Mouse (Mus musculus): Measurements from ENCODE around the gene 9230102O04Rik. TPM values are rescaled to one million over a fixed set of nuclear protein-coding genes. Genes with fewer than 3 reads are reported as not detected.

9230102O04Rik gene
- polyA plus RNA-seq, 1 experiment from 2014 or later, result 3.5 TPM

GRCm38 (mm10) chr2:9876621-9877325, 12.6 kb downstream of the 9230102O04Rik start:
- Histone ChIP-seq H3K4me3 (peak overlapping the region; percentile 42), H3K27me3 (peaks cover 82% of the 10 kb centered on the region), H3K9ac (peak overlapping the region; percentile 46), H3K4me1 (peaks cover 24% of the 10 kb centered on the region), H3K27ac (peak overlapping the region; percentile 69), H3K9me3 (replicated peaks) (no peaks in the 10 kb centered on the region), H3K4me2 (replicated peaks) (peak overlapping the region; percentile 77), H3K36me3 (no peaks in the 10 kb centered on the region)
- ATAC-seq (ENCODE audit: low FRiP score), result no peak
- 1% methylated on average over 31 of the region's 31 CpGs for WGBS

- peaks cover 82% of the 10 kb centered on the region for H3K27me3 ChIP-seq
- no peak for ATAC-seq (ENCODE audit: low FRiP score)
- H3K9me3 ChIP-seq (replicated peaks), result no peaks in the 10 kb centered on the region
- peak overlapping the region; percentile 37; the same call in 1 of the 2 replicates for H3K4me2 ChIP-seq (replicated peaks)
- no peak overlapping the region; the same call in 1 of the 2 replicates for H3K9ac ChIP-seq
- 0 out of 2 replicates have a peak overlapping the region, but pooled peaks have one; percentile 69 for H3K27ac ChIP-seq
- peaks cover 16% of the 10 kb centered on the region for H3K4me1 ChIP-seq
- WGBS, result 4% methylated on average over 12 of the region's 12 CpGs
- H3K36me3 ChIP-seq, result no peaks in the 10 kb centered on the region
- H3K4me3 ChIP-seq, result peak overlapping the region; percentile 42
These were observed 13.5 kb downstream of the 9230102O04Rik start for GRCm38 (mm10) chr2:9875676-9876357.

- Histone ChIP-seq H3K4me1 (peaks cover 16% of the 10 kb centered on the region; the same call in 1 of the 2 replicates), H3K4me3 (peak overlapping the region; percentile 42), H3K9ac (peak overlapping the region; percentile 60; the same call in 1 of the 2 replicates)
These were observed 14.1 kb downstream of the 9230102O04Rik start for GRCm38 (mm10) chr2:9875220-9875619.

GRCm38 (mm10) chr2:9874467-9875219, 14.7 kb downstream of the 9230102O04Rik start:
- Histone ChIP-seq H3K9me3 (replicated peaks) (no peaks in the 10 kb centered on the region), H3K4me1 (peaks cover 15% of the 10 kb centered on the region; the same call in 1 of the 2 replicates), H3K27me3 (peaks cover 87% of the 10 kb centered on the region), H3K36me3 (no peaks in the 10 kb centered on the region), H3K27ac (peak overlapping the region; percentile 57; the same call in 1 of the 2 replicates), H3K4me3 (peak overlapping the region; percentile 42), H3K4me2 (replicated peaks) (peak overlapping the region; percentile 37), H3K9ac (peak overlapping the region; percentile 60)
- ATAC-seq (ENCODE audit: low FRiP score), result no peak
- WGBS, result 2% methylated on average over 37 of the region's 39 CpGs

More at GRCm38 (mm10) chr2:9875220-9875619, 14.1 kb downstream of the 9230102O04Rik start:
- H3K36me3 ChIP-seq, result no peaks in the 10 kb centered on the region
- peak overlapping the region; percentile 57; the same call in 1 of the 2 replicates for H3K27ac ChIP-seq
- ATAC-seq (ENCODE audit: low FRiP score), result no peak
- H3K4me2 ChIP-seq (replicated peaks), result peak overlapping the region; percentile 37
- H3K27me3 ChIP-seq, result peaks cover 85% of the 10 kb centered on the region
- no peaks in the 10 kb centered on the region for H3K9me3 ChIP-seq (replicated peaks)
- WGBS, result 5% methylated on average over 4 of the region's 4 CpGs

GRCm38 (mm10) chr2:9873757-9874156, 15.6 kb downstream of the 9230102O04Rik start:
- Histone ChIP-seq H3K4me1 (peaks cover 8% of the 10 kb centered on the region; the same call in 1 of the 2 replicates), H3K36me3 (no peaks in the 10 kb centered on the region), H3K4me3 (peak overlapping the region; percentile 42), H3K27ac (peak overlapping the region; percentile 57; the same call in 1 of the 2 replicates), H3K9ac (peak overlapping the region; percentile 60), H3K4me2 (replicated peaks) (peak overlapping the region; percentile 37), H3K27me3 (peaks cover 81% of the 10 kb centered on the region), H3K9me3 (replicated peaks) (no peaks in the 10 kb centered on the region)
- WGBS, result 12% methylated on average over 2 of the region's 2 CpGs
- no peak for ATAC-seq (ENCODE audit: low FRiP score)

- H3K9ac ChIP-seq, result no peak overlapping the region
These were observed 16.7 kb downstream of the 9230102O04Rik start for GRCm38 (mm10) chr2:9872682-9873081.

GRCm38 (mm10) chr2:9871798-9872197, 17.5 kb downstream of the 9230102O04Rik start:
- Histone ChIP-seq H3K9me3 (replicated peaks) (no peaks in the 10 kb centered on the region), H3K36me3 (no peaks in the 10 kb centered on the region), H3K4me3 (peak overlapping the region; percentile 42; the same call in 1 of the 2 replicates), H3K27ac (0 out of 2 replicates have a peak overlapping the region, but pooled peaks have one; percentile 14), H3K27me3 (peaks cover 71% of the 10 kb centered on the region), H3K4me1 (0 out of 2 replicates have a peak, but pooled peaks cover 3% of the 10 kb centered on the region), H3K4me2 (replicated peaks) (peak overlapping the region; percentile 37), H3K9ac (peak overlapping the region; percentile 35)
- WGBS, result 10% methylated on average over 6 of the region's 6 CpGs
- no peak for ATAC-seq (ENCODE audit: low FRiP score)

More at GRCm38 (mm10) chr2:9872682-9873081, 16.7 kb downstream of the 9230102O04Rik start:
- no peaks in the 10 kb centered on the region for H3K36me3 ChIP-seq
- no peaks in the 10 kb centered on the region for H3K9me3 ChIP-seq (replicated peaks)
- peak overlapping the region; percentile 8; the same call in 1 of the 2 replicates for H3K27ac ChIP-seq
- peak overlapping the region; percentile 37 for H3K4me2 ChIP-seq (replicated peaks)
- H3K4me3 ChIP-seq, result peak overlapping the region; percentile 42
- 2% methylated on average over 12 of the region's 12 CpGs for WGBS
- ATAC-seq (ENCODE audit: low FRiP score), result no peak
- H3K27me3 ChIP-seq, result peaks cover 75% of the 10 kb centered on the region
- 0 out of 2 replicates have a peak, but pooled peaks cover 5% of the 10 kb centered on the region for H3K4me1 ChIP-seq

- Histone ChIP-seq H3K4me2 (replicated peaks) (peak overlapping the region; percentile 37), H3K9ac (0 out of 2 replicates have a peak overlapping the region, but pooled peaks have one; percentile 35), H3K27me3 (peaks cover 66% of the 10 kb centered on the region), H3K27ac (no peak overlapping the region), H3K9me3 (replicated peaks) (no peaks in the 10 kb centered on the region), H3K36me3 (no peaks in the 10 kb centered on the region), H3K4me1 (0 out of 2 replicates have a peak, but pooled peaks cover 3% of the 10 kb centered on the region), H3K4me3 (peak overlapping the region; percentile 8; the same call in 1 of the 2 replicates)
- 0 out of 2 replicates have a peak, but pooled peaks have one; percentile 33 for ATAC-seq (ENCODE audit: low FRiP score)
- WGBS, result 19% methylated on average over 4 of the region's 4 CpGs
These were observed 18.1 kb downstream of the 9230102O04Rik start for GRCm38 (mm10) chr2:9871141-9871716.

GRCm38 (mm10) chr2:9867092-9867825, 22.1 kb downstream of the 9230102O04Rik start:
- Histone ChIP-seq H3K4me2 (replicated peaks) (no peak overlapping the region), H3K36me3 (no peaks in the 10 kb centered on the region), H3K9ac (no peak overlapping the region), H3K4me1 (no peaks in the 10 kb centered on the region), H3K4me3 (no peak overlapping the region), H3K27me3 (peaks cover 28% of the 10 kb centered on the region), H3K9me3 (replicated peaks) (no peaks in the 10 kb centered on the region), H3K27ac (no peak overlapping the region)
- 73% methylated on average over 12 of the region's 12 CpGs for WGBS
- ATAC-seq (ENCODE audit: low FRiP score), result no peak

- Histone ChIP-seq H3K4me2 (replicated peaks) (no peak overlapping the region), H3K27ac (no peak overlapping the region), H3K9me3 (replicated peaks) (no peaks in the 10 kb centered on the region), H3K9ac (no peak overlapping the region), H3K4me1 (no peaks in the 10 kb centered on the region), H3K36me3 (no peaks in the 10 kb centered on the region), H3K4me3 (no peak overlapping the region), H3K27me3 (no peaks in the 10 kb centered on the region; the same call in 1 of the 2 replicates)
- WGBS, result 86% methylated on average over 4 of the region's 5 CpGs
- ATAC-seq (ENCODE audit: low FRiP score), result no peak
These were observed 28.6 kb downstream of the 9230102O04Rik start for GRCm38 (mm10) chr2:9860698-9861097.

GRCm38 (mm10) chr2:9855861-9856260, 33.5 kb downstream of the 9230102O04Rik start:
- Histone ChIP-seq H3K4me1 (peaks cover 5% of the 10 kb centered on the region; the same call in 1 of the 2 replicates), H3K9ac (no peak overlapping the region), H3K27me3 (no peaks in the 10 kb centered on the region; the same call in 1 of the 2 replicates), H3K4me2 (replicated peaks) (no peak overlapping the region), H3K9me3 (replicated peaks) (no peaks in the 10 kb centered on the region), H3K36me3 (no peaks in the 10 kb centered on the region), H3K27ac (no peak overlapping the region), H3K4me3 (no peak overlapping the region)
- 22% methylated on average over 4 of the region's 4 CpGs for WGBS
- no peak for ATAC-seq (ENCODE audit: low FRiP score)

All from hindbrain, embryonic 12.5 days (tissue).